Mouse (Mus musculus): ENCODE data around the gene Tmem174. TPM values are rescaled to one million over a fixed set of nuclear protein-coding genes. Genes with fewer than 3 reads are reported as not detected.

The Tmem174 gene
- total RNA-seq, 1 experiment, result not detected

GRCm38 (mm10) chr13:98654129-98654939, 17.1 kb upstream of the Tmem174 start:
- in situ Hi-C loops (cut with MboI; ENCODE audit: low sequenced_read_pairs in 2 of 2, unreplicated experiment in 2 of 2), result no loop called here
- Histone ChIP-seq H3K9me3 (ENCODE audit: control insufficient read depth, insufficient read depth, low read depth, low read length) (no peaks in the 10 kb centered on the region), H3K9ac (ENCODE audit: insufficient read depth, low read depth, low read length, poor library complexity, severe bottlenecking) (no peak overlapping the region), H3K27ac (ENCODE audit: insufficient read depth, low read depth, low read length, poor library complexity, severe bottlenecking) (no peak overlapping the region), H3K4me3 (ENCODE audit: insufficient read depth in 1 of 2, low read depth in 1 of 2, low read length in 2 of 2, poor library complexity in 1 of 2, severe bottlenecking in 1 of 2) (no peak overlapping the region), H3K4me1 (ENCODE audit: control insufficient read depth in 2 of 2, insufficient read depth in 2 of 2, low read length in 2 of 2, poor library complexity in 1 of 2) (no peaks in the 10 kb centered on the region), H3K36me3 (ENCODE audit: control insufficient read depth, insufficient read depth, low read length, poor library complexity, severe bottlenecking) (no peaks in the 10 kb centered on the region)
- TF ChIP-seq MAFK (IDR thresholded peaks at IDR 0.05; ENCODE audit: insufficient read depth, low read depth, low read length) (no peak), HCFC1 (IDR thresholded peaks at IDR 0.05; ENCODE audit: borderline replicate concordance, insufficient read depth, low read length) (no peak), CHD2 (IDR thresholded peaks at IDR 0.05; ENCODE audit: low read depth, low read length) (no peak), ZNF384 (IDR thresholded peaks at IDR 0.05; ENCODE audit: low read depth, low read length) (no peak), ZC3H11A (IDR thresholded peaks at IDR 0.05; ENCODE audit: borderline replicate concordance, low read depth, low read length) (no peak)
- DNase-seq (ENCODE audit: low read depth, low spot score), result no peak

- no peak for TF ChIP-seq ZC3H11A (IDR thresholded peaks at IDR 0.05; ENCODE audit: borderline replicate concordance, low read depth, low read length)
- no peak for TF ChIP-seq MAFK (IDR thresholded peaks at IDR 0.05; ENCODE audit: insufficient read depth, low read depth, low read length)
- TF ChIP-seq CHD2 (IDR thresholded peaks at IDR 0.05; ENCODE audit: low read depth, low read length), result no peak
- no peak for TF ChIP-seq HCFC1 (IDR thresholded peaks at IDR 0.05; ENCODE audit: borderline replicate concordance, insufficient read depth, low read length)
- no peak for TF ChIP-seq ZNF384 (IDR thresholded peaks at IDR 0.05; ENCODE audit: low read depth, low read length)
- DNase-seq (ENCODE audit: low read depth, low spot score), result no peak
- no peaks in the 10 kb centered on the region for H3K4me1 ChIP-seq (ENCODE audit: control insufficient read depth in 2 of 2, insufficient read depth in 2 of 2, low read length in 2 of 2, poor library complexity in 1 of 2)
These were observed 15.0 kb upstream of the Tmem174 start for GRCm38 (mm10) chr13:98652194-98652593.

GRCm38 (mm10) chr13:98651228-98651977, 14.2 kb upstream of the Tmem174 start:
- in situ Hi-C loops (cut with MboI; ENCODE audit: low sequenced_read_pairs in 2 of 2, unreplicated experiment in 2 of 2), result no loop called here
- H3K27ac ChIP-seq (ENCODE audit: insufficient read depth, low read depth, low read length, poor library complexity, severe bottlenecking), result no peak overlapping the region
- H3K9me3 ChIP-seq (ENCODE audit: control insufficient read depth, insufficient read depth, low read depth, low read length), result no peaks in the 10 kb centered on the region
- TF ChIP-seq ZNF384 (IDR thresholded peaks at IDR 0.05; ENCODE audit: low read depth, low read length) (no peak), ZC3H11A (IDR thresholded peaks at IDR 0.05; ENCODE audit: borderline replicate concordance, low read depth, low read length) (no peak), MAFK (IDR thresholded peaks at IDR 0.05; ENCODE audit: insufficient read depth, low read depth, low read length) (no peak)
- H3K4me3 ChIP-seq (ENCODE audit: insufficient read depth in 1 of 2, low read depth in 1 of 2, low read length in 2 of 2, poor library complexity in 1 of 2, severe bottlenecking in 1 of 2), result no peak overlapping the region
- no peak for DNase-seq (ENCODE audit: low read depth, low spot score)
- no peak overlapping the region for H3K9ac ChIP-seq (ENCODE audit: insufficient read depth, low read depth, low read length, poor library complexity, severe bottlenecking)
- H3K4me1 ChIP-seq (ENCODE audit: control insufficient read depth in 2 of 2, insufficient read depth in 2 of 2, low read length in 2 of 2, poor library complexity in 1 of 2), result no peaks in the 10 kb centered on the region
- H3K36me3 ChIP-seq (ENCODE audit: control insufficient read depth, insufficient read depth, low read length, poor library complexity, severe bottlenecking), result no peaks in the 10 kb centered on the region

More at GRCm38 (mm10) chr13:98652194-98652593, 15.0 kb upstream of the Tmem174 start:
- H3K27ac ChIP-seq (ENCODE audit: insufficient read depth, low read depth, low read length, poor library complexity, severe bottlenecking), result no peak overlapping the region
- no peak overlapping the region for H3K9ac ChIP-seq (ENCODE audit: insufficient read depth, low read depth, low read length, poor library complexity, severe bottlenecking)
- H3K4me3 ChIP-seq (ENCODE audit: insufficient read depth in 1 of 2, low read depth in 1 of 2, low read length in 2 of 2, poor library complexity in 1 of 2, severe bottlenecking in 1 of 2), result no peak overlapping the region
- H3K36me3 ChIP-seq (ENCODE audit: control insufficient read depth, insufficient read depth, low read length, poor library complexity, severe bottlenecking), result no peaks in the 10 kb centered on the region
- in situ Hi-C loops (cut with MboI; ENCODE audit: low sequenced_read_pairs in 2 of 2, unreplicated experiment in 2 of 2), result no loop called here
- H3K9me3 ChIP-seq (ENCODE audit: control insufficient read depth, insufficient read depth, low read depth, low read length), result no peaks in the 10 kb centered on the region

- H3K9me3 ChIP-seq (ENCODE audit: control insufficient read depth, insufficient read depth, low read depth, low read length), result no peaks in the 10 kb centered on the region
- H3K36me3 ChIP-seq (ENCODE audit: control insufficient read depth, insufficient read depth, low read length, poor library complexity, severe bottlenecking), result no peaks in the 10 kb centered on the region
- no peak overlapping the region for H3K27ac ChIP-seq (ENCODE audit: insufficient read depth, low read depth, low read length, poor library complexity, severe bottlenecking)
- in situ Hi-C loops (cut with MboI; ENCODE audit: low sequenced_read_pairs in 2 of 2, unreplicated experiment in 2 of 2), result no loop called here
- no peak for TF ChIP-seq MAFK (IDR thresholded peaks at IDR 0.05; ENCODE audit: insufficient read depth, low read depth, low read length)
- no peaks in the 10 kb centered on the region for H3K4me1 ChIP-seq (ENCODE audit: control insufficient read depth in 2 of 2, insufficient read depth in 2 of 2, low read length in 2 of 2, poor library complexity in 1 of 2)
- DNase-seq (ENCODE audit: low read depth, low spot score), result no peak
- no peak overlapping the region for H3K9ac ChIP-seq (ENCODE audit: insufficient read depth, low read depth, low read length, poor library complexity, severe bottlenecking)
- H3K4me3 ChIP-seq (ENCODE audit: insufficient read depth in 1 of 2, low read depth in 1 of 2, low read length in 2 of 2, poor library complexity in 1 of 2, severe bottlenecking in 1 of 2), result no peak overlapping the region
These were observed 10.8 kb upstream of the Tmem174 start for GRCm38 (mm10) chr13:98647775-98648568.
